Mouse (Mus musculus) layer of hippocampus, postnatal 25 days (tissue): ENCODE measurements at regions not wholly inside any gene's neighbourhood (a gene's known extent, or its start where the extent isn't known, plus 50 kb on each side); places are given as distances from the start of the nearest gene placed in this dataset.
"Not testable (repeated sequence)": the region's sequence is repeated elsewhere in the genome, so short reads cannot be mapped to it uniquely, and the experiment has no call there.

Source experiments
- DNase-seq, 2 experiments: peaks; one replicate each; pipeline ENCODE4 v3.0.0; 2022; ENCODE audit warnings: mixed read lengths in 2 of 2, low spot score in 1 of 2; ENCODE audit errors: extremely low spot score in 1 of 2

DNA sequence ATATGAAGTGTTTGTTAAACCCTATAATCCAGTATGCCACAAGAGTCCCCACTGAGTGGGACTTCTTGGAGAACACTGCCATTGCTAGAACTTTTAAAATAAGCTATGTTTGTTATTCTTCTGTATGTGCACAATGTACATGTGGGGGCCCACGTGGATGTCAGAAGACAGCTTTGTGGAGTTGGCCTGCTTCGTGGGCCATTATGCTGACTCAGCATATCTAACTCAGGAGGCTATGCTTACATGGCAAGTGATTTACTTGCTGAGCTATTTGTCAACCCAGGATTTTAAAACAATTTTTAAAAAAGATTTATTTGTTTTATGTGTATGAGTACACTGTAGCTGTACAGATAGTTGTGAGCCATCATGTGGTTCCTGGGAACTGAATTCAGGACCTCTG is 207.6 kb upstream of the Steap1 start:
- no peak for DNase-seq

DNA sequence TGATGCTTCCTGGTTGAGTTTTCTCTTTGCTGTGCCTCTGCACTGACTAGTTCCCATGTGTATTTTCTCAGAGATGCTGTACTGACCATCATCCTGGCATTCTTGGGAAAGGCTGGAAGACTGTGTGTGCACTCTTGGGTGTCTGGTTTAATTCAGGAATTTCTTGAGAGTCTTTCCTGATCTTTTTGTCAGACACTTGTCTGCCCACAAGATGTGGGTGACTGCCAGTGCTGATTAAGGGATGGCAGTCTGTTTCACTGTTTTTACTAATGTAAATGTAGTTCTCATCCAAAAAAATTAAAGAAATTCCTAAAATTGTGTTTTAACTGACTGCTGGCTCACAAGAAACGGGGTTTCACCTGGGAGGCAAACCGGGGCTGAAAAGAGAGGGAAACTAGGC is 206.7 kb upstream of the Steap1 start:
- DNase-seq = no peak

DNA sequence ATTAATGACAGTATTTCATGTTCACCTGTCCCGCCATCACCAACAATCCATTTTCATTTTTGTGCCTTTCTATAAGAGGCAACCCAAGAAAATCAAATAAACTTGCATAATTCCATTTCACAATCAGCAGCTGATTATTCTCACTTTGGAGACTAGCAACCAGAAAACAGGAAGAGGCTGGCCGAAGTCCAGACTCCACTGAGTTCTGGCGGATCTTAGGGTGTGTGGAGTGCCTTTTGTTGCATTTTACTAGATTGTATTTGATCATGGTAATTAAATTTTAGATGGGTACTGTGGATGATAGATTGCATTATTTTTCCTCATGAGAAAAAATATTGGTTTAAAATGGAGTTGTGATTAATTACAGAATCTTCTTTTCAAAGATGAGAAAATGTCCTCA is 176.7 kb upstream of the Steap1 start:
- peak in 1 of 2 experiments; percentile 16 for DNase-seq

DNA sequence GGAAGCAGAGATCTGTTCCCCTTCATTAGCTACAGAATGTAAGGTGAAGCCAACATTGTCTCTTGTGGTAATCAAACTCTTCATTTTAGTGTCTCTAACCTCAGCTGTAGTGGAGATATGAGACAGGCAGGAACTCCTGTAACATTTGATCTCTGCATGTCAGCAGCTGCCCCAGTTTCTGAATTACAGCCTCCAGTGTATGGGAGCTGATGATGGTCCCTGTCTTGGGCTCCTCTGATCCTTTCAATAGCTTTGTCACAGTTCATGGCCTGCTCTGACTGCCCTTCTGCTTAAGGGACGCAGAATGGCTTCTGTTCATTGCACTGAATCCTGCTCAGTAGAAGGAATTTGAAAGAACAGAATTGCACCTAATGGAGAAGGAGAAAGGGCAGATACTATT is 167.3 kb upstream of the Steap1 start:
- no peak for DNase-seq

DNA sequence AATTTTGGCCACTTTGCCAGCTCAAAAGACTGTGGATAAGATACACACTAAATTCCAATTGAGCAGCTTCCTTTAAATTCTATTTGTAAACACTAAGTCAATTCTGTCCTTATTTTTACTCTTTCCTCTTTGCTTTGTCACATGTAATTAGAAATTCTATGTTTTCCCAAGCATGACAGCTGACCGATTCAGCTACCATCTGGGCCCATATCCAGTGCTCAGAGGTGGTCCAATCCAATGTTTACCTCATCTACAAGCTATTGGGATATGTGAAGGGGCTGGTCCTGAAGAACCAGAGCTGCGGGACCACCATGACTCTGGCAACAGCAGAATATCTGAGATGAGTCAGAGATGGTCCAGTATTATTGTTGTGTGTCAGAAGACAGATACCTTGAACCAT is 140.2 kb upstream of the Steap1 start:
- no peak for DNase-seq

DNA sequence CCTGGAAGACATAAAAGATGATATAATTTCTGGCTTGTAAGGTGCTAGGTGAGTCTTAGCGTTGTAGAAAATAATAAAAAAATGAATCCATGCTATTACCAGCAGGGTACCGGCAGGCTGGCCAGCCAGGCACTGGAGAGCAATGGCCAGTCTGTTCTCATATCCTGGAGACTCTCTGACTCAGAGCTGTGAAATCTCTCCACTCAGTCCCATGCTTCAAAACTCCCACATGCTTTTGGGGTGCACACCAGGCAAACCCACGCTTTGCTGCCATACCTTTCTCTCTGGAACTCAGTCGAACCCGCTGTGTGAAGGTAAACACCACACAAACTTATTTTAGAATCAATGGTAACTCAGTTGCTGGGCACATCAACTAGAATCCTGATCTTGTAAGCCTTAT is 124.3 kb upstream of the Steap1 start:
- DNase-seq = no peak

DNA sequence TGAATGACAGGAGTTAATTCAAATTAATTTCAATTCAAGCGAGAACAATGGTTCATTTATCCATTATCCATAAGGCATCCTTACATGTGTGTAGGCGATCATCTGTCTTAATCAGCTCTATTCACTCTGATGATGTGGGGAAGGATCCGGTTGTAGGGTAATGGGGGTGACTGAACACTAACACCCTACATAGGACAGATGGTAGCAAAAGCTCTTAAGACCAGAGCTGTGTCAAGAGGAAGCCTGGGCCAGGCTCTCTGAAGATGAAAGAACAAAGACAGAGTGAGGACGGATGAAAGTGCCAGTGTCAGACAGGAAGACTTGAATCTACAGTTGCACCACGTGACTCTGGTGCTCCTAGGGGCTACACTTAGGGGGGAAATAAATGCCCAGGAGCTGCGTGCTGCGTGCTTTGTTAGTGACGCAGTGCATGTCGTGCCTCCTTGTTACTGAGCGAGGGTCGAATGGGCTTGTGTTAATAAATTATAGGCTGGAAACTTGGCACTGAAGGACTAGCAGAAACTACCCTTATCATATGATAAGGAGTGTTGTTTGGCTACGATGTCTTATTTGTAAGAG is 107.1 kb upstream of the Steap1 start:
- DNase-seq = no peak

DNA sequence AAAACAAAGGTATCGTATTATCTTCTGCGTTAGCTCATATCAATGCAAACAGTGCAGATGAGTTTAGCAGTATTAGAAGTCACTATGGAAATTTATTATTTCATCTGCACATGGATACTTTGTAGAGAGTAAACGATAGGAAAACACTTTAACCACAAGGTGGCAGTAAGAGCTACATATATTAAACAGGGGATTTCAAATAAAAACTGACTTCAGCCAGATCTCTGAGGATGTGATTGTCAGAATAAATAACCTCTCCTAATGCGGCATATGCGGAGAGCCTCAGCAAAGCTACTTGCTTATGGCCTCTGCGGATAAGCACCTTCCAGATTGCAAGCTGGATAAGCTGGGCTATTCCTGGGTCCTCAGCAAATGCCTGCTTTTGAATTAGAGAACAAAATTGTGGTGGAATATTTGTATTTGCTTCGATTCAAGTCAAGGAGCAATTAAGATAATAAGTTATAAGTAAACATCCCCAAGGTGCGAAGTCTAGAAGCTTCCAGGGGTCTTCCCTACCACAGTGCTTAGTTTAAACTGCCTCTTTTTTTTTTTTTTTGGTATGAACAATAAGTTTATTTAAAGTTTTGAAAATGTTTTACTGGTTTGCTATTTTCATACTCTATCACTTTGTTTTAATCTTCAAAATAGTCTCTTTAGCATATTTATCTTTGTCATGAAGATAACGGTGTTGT is 96.8 kb upstream of the Steap1 start:
- peak in 1 of 2 experiments; percentile 6 for DNase-seq

DNA sequence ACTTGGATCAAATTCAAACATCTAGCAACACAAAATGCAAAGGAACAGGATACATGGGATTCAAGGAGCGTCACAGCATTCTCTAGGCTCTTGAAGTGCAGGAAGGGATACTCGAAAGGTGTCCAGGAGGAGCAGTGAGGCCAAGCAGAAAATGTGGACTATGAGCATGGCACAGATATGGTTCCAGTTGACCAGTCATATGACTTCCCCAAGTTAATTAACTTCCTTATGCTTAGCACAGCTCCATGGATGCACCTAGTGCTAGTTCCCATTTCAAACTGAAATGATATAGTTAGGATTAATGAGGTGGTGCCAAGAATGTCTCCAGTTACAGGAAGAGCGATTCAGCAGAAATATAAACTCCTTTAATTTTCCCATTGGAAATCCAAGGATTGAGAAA is 95.2 kb upstream of the Steap1 start:
- DNase-seq = no peak

DNA sequence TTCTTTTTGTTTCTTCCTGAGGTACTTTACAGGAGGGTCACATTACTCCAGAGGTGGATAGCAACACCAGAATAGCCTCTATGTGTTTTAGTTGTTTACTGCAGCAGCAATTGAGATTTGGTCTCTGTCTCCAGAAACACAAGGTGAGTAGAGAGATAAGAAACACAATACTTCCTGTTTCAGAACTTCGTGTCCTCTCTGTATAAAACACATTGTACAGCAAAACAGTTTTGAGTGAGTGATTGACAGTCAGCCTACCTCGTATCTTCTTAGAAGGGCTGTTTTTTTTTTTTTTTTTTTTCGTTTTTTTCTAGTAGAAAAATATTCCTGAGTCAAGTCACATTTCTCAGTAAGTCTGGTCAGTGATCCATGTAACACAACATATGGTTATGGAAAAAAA is 89.6 kb upstream of the Steap1 start:
- DNase-seq = no peak

DNA sequence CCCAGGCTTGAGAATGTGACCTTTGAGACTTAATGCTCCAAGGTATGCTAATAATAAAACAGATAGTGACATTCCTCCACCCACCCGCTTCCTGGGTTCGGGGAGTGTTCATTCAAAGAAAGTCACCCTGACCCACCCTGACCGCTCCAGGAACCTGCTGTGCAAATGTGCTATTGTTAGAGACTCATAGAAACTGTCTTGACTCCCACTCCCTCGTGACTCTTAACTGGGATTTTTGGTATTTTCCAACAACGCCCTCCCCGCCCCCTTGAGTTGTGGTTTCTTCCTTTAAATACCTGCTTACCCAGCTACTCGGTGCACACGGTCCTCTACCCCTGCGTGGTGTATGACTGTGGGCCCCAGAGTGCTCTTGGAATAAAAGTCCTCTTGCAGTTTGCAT is 73.5 kb upstream of the Steap1 start:
- not testable (repeated sequence) for DNase-seq
